Mouse (Mus musculus): ENCODE results near the gene Rab28. TPM values are rescaled to one million over a fixed set of nuclear protein-coding genes. Genes with fewer than 3 reads are reported as not detected.

Gene Rab28
- total and polyA plus RNA-seq, 2 experiments from 2014 or later = 39.6 to 51.4 TPM

DNA sequence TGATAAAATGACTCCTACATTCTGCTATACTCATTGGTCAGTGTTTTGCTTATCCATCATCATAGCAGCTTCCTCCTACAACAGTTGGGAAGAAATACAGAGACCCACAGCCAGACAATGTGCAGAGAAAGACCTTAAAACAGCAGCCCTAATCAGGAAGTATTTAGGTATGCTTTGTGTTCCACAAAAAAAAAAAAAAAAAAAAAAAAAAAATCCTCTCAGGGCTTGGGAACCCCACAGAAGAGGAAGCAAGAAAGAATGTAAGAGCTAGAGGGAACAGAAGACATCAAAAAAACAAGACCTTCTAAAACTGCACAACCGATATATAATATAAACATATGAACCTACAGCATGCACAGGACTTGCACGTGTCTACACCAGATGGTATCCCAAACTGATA lies 24.0 kb downstream of the Rab28 start:
- no peak overlapping the region for H3K9ac ChIP-seq (replicated peaks; ENCODE audit: low read length, poor library complexity, severe bottlenecking)
- no peak overlapping the region for H3K4me3 ChIP-seq (ENCODE audit: low read depth, low read length)
- ATAC-seq (ENCODE audit: low FRiP score) = no peak
- no peak overlapping the region for H3K4me2 ChIP-seq (ENCODE audit: low read depth, low read length, poor library complexity, severe bottlenecking)
- H3K9me3 ChIP-seq (ENCODE audit: low read length) = no peaks in the 10 kb centered on the region
- TF ChIP-seq CTCF (IDR thresholded peaks at IDR 0.05) = no peak
- no peaks in the 10 kb centered on the region for H3K27me3 ChIP-seq (ENCODE audit: insufficient read depth, low read length)
- DNase-seq (ENCODE audit: low spot score) = no peak
- H3K4me1 ChIP-seq (ENCODE audit: insufficient read depth, low read length) = no peaks in the 10 kb centered on the region
- H3K36me3 ChIP-seq (ENCODE audit: insufficient read depth, low read length) = no peaks in the 10 kb centered on the region
- H3K27ac ChIP-seq (ENCODE audit: low read depth, low read length) = no peak overlapping the region
- WGBS = 97% methylated on average over 2 of the region's 2 CpGs

DNA sequence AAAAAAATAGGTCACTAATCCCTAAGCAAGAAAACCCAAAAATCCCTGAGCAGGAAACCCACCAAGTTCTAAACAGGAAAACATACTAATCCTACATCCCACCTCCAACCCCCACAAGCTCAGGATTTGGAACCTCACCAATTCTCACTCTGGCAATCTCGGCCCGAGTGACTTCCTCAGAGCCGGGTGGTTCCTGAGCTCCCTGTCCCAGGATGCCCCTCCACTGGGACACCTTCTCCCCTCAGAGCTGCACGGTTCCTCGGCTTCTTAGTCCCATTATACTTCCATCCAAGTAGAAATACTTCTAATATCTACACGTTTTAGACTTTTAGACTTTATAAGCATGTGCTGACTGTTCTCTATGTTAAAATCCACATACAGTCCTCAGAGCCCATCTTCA lies 41.9 kb downstream of the Rab28 start:
- Histone ChIP-seq H3K4me3 (ENCODE audit: low read depth, low read length) (no peak overlapping the region), H3K27me3 (ENCODE audit: insufficient read depth, low read length) (no peaks in the 10 kb centered on the region), H3K9ac (replicated peaks; ENCODE audit: low read length, poor library complexity, severe bottlenecking) (no peak overlapping the region), H3K4me2 (ENCODE audit: low read depth, low read length, poor library complexity, severe bottlenecking) (no peak overlapping the region), H3K27ac (ENCODE audit: low read depth, low read length) (no peak overlapping the region), H3K4me1 (ENCODE audit: insufficient read depth, low read length) (no peaks in the 10 kb centered on the region), H3K9me3 (ENCODE audit: low read length) (no peaks in the 10 kb centered on the region), H3K36me3 (ENCODE audit: insufficient read depth, low read length) (no peaks in the 10 kb centered on the region)
- WGBS = 83% methylated on average over 6 of the region's 6 CpGs
- no peak for ATAC-seq (ENCODE audit: low FRiP score)
- TF ChIP-seq CTCF (IDR thresholded peaks at IDR 0.05) = no peak
- DNase-seq (ENCODE audit: low spot score) = no peak

DNA sequence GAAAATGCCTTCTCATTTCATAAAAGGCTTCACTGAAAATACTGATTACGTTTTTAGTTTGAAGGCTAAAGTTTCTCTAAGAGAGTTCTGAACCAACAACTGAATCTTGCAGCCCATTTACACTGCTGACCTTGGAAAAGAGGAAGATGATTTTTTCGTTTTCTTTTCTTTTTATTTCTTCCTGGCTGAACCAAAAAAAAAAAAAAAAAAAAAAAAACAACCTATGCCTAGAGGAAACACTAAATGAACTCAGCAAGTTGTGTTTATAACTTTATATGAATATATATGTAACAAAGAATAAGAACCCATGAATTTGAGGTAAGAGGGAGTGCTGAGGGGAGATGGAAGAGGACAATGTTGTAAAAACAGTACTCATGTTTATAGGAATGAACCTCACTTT lies 71.2 kb downstream of the Rab28 start:
- Histone ChIP-seq H3K27me3 (ENCODE audit: insufficient read depth, low read length) (no peaks in the 10 kb centered on the region), H3K4me1 (ENCODE audit: insufficient read depth, low read length) (no peaks in the 10 kb centered on the region), H3K4me3 (ENCODE audit: low read depth, low read length) (no peak overlapping the region), H3K36me3 (ENCODE audit: insufficient read depth, low read length) (peaks cover 2% of the 10 kb centered on the region; the same call in 1 of the 2 replicates), H3K27ac (ENCODE audit: low read depth, low read length) (no peak overlapping the region), H3K9me3 (ENCODE audit: low read length) (no peaks in the 10 kb centered on the region), H3K9ac (replicated peaks; ENCODE audit: low read length, poor library complexity, severe bottlenecking) (no peak overlapping the region), H3K4me2 (ENCODE audit: low read depth, low read length, poor library complexity, severe bottlenecking) (no peak overlapping the region)
- TF ChIP-seq CTCF (IDR thresholded peaks at IDR 0.05) = no peak
- DNase-seq (ENCODE audit: low spot score) = no peak
- ATAC-seq (ENCODE audit: low FRiP score) = no peak
- WGBS = 93% methylated on average over 2 of the region's 2 CpGs

DNA sequence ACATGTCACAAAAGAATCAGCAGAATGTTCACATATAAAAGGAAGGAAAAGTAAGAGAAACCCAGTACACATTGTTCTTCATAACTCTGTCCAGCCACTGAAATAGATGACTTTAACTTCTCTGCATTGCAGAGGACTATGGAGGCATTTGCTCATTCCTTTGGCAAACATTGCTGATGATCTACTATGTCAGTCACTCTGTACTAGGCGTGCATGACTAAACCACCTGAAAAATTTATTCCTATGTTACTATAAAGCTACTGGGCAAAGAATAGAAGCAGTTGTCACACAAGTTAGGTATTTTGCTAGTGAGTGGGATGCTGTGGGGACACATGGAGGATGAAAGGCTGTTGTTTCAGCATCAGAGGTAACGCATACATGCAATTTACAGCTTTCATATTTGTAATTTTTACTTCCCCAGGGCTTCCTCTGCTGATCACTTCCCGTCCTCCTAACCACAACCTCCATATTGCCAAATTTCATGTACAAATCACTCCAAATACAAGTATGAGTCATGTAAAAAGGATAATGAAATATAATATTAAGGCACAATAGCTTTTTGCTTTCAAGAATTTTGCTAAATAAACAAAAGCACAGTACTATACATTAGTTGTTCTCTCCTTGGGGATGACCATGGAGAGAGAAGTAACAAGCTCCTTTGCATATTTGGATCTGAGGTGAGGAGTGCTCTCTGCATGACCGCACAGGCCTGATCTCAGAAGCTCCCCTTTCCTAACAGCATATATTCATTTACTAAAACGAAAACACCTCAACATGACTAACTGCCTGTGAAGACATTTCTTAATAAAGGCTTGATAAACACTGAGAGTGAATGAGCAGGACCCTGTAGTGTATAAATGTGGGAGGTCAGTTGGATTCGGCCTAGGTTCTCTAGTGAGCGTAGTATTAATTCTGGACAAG lies 80.5 kb downstream of the Rab28 start:
- no peak for ATAC-seq (ENCODE audit: low FRiP score)
- no peak for TF ChIP-seq CTCF (IDR thresholded peaks at IDR 0.05)
- H3K4me3 ChIP-seq (ENCODE audit: low read depth, low read length) = no peak overlapping the region
- no peak for DNase-seq (ENCODE audit: low spot score)
- H3K4me2 ChIP-seq (ENCODE audit: low read depth, low read length, poor library complexity, severe bottlenecking) = no peak overlapping the region
- no peaks in the 10 kb centered on the region for H3K27me3 ChIP-seq (ENCODE audit: insufficient read depth, low read length)
- no peak overlapping the region for H3K27ac ChIP-seq (ENCODE audit: low read depth, low read length)
- H3K36me3 ChIP-seq (ENCODE audit: insufficient read depth, low read length) = peaks cover 3% of the 10 kb centered on the region; the same call in 1 of the 2 replicates
- no peak overlapping the region for H3K9ac ChIP-seq (replicated peaks; ENCODE audit: low read length, poor library complexity, severe bottlenecking)
- WGBS = 92% methylated on average over 7 of the region's 7 CpGs
- H3K9me3 ChIP-seq (ENCODE audit: low read length) = no peaks in the 10 kb centered on the region
- H3K4me1 ChIP-seq (ENCODE audit: insufficient read depth, low read length) = no peaks in the 10 kb centered on the region

DNA sequence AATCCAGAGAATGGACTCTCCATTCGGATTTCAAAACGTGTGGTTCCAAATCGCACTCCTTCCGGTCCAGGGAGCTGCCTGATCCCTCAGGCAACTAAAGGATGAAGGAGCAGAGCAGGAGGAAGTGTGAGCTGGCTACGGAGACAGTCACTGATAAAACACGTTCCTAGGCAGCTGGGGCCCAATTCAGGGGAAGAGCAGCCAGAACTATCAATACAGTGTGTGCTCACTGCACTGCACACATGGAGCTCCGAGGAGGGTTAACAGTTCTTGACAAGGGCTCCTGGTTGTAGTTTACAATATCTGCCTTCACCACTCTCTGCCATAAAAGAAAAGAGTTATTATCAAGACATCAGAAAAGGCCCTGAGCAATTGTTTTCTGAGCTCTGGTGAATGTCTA lies 82.4 kb downstream of the Rab28 start:
- no peak overlapping the region for H3K4me2 ChIP-seq (ENCODE audit: low read depth, low read length, poor library complexity, severe bottlenecking)
- no peaks in the 10 kb centered on the region for H3K27me3 ChIP-seq (ENCODE audit: insufficient read depth, low read length)
- no peak for TF ChIP-seq CTCF (IDR thresholded peaks at IDR 0.05)
- no peaks in the 10 kb centered on the region; the same call in 1 of the 2 replicates for H3K36me3 ChIP-seq (ENCODE audit: insufficient read depth, low read length)
- ATAC-seq (ENCODE audit: low FRiP score) (no peak), DNase-seq (ENCODE audit: low spot score) (no peak)
- WGBS = 78% methylated on average over 7 of the region's 7 CpGs
- H3K9me3 ChIP-seq (ENCODE audit: low read length) = no peaks in the 10 kb centered on the region
- H3K4me3 ChIP-seq (ENCODE audit: low read depth, low read length) = no peak overlapping the region
- no peak overlapping the region for H3K27ac ChIP-seq (ENCODE audit: low read depth, low read length)
- no peaks in the 10 kb centered on the region for H3K4me1 ChIP-seq (ENCODE audit: insufficient read depth, low read length)
- no peak overlapping the region for H3K9ac ChIP-seq (replicated peaks; ENCODE audit: low read length, poor library complexity, severe bottlenecking)

DNA sequence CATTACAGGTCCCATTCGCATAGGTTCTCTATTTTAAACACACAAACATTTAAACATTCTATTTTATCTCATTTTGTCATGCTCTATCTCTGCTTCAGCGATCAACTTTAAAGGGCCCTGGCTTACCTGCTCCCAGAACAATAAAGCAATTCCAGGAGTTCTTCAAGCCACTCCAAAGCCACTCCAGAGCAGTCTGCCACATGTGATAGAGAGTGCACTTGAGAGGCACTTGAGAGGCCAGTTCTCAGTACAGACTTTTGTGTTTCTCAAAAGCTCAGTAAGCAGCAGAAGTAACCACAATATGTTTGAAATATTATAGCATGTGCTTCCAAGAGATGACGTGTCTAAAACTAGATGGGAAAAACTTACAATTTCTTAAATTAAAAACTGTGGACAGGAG lies 86.2 kb downstream of the Rab28 start:
- DNase-seq (ENCODE audit: low spot score) (no peak), ATAC-seq (ENCODE audit: low FRiP score) (no peak)
- no peak for TF ChIP-seq CTCF (IDR thresholded peaks at IDR 0.05)
- Histone ChIP-seq H3K27ac (ENCODE audit: low read depth, low read length) (no peak overlapping the region), H3K9ac (replicated peaks; ENCODE audit: low read length, poor library complexity, severe bottlenecking) (no peak overlapping the region), H3K27me3 (ENCODE audit: insufficient read depth, low read length) (no peaks in the 10 kb centered on the region), H3K4me3 (ENCODE audit: low read depth, low read length) (no peak overlapping the region), H3K4me2 (ENCODE audit: low read depth, low read length, poor library complexity, severe bottlenecking) (no peak overlapping the region), H3K9me3 (ENCODE audit: low read length) (no peaks in the 10 kb centered on the region), H3K36me3 (ENCODE audit: insufficient read depth, low read length) (no peaks in the 10 kb centered on the region; the same call in 1 of the 2 replicates), H3K4me1 (ENCODE audit: insufficient read depth, low read length) (no peaks in the 10 kb centered on the region)
- WGBS = 91% methylated on average over 3 of the region's 3 CpGs

All from midbrain, postnatal 0 days (tissue).